Comparison of ENCODE assay signal across 29 mouse cellular contexts in genomic region chr9:13465358-13466020, GRCm38 (mm10). TPM values are rescaled to one million over a fixed set of nuclear protein-coding genes. Genes with fewer than 3 reads are reported as not detected.
A peak's percentile ranks its signal among the peaks of the same experiment; 100 is the strongest.
DNase-seq lines count a peak whose midpoint lies in the region; ATAC-seq and TF ChIP-seq lines count a peak whose summit lies in the region.
"Had no signal": no experiment of that assay in that cellular context is flagged by ENCODE, and none has a peak within 500 bp of the region (broad histone marks: within the 10 kb centered on the region; RNA-seq: fewer than 3 reads in every experiment).

No protein-coding gene starts in this region.

- DNase-seq in heart, adult 11 months = peak; percentile 70
- no peak for DNase-seq in heart, postnatal 14 days
- DNase-seq in lung, postnatal 0 days (ENCODE audit: low spot score) = no peak
- DNase-seq in lung, adult 2 months = no peak
- no peak for DNase-seq in limb, embryonic 10.5 days (ENCODE audit: low spot score)
- DNase-seq in kidney, postnatal 10 days = no peak
- DNase-seq: adrenal gland, postnatal 10 days; cerebellum, adult 2 months; cerebellum, postnatal 25 days; gastrocnemius, postnatal 14 days; kidney, adult 11 months; layer of hippocampus, postnatal 36 days; lung, embryonic 14.5 days; midbrain, embryonic 14.5 days had no signal

- H3K4me1 ChIP-seq in lung, postnatal 0 days (ENCODE audit: insufficient read depth, low read depth, low read length) = peaks cover 9% of the 10 kb centered on the region; the same call in 1 of the 2 replicates
- H3K4me1 ChIP-seq in lung, adult 2 months (ENCODE audit: control insufficient read depth, insufficient read depth, low read length) = peaks cover 23% of the 10 kb centered on the region
- peaks cover 32% of the 10 kb centered on the region for H3K4me1 ChIP-seq in limb, embryonic 10.5 days

- WGBS in lung, postnatal 0 days = 48% methylated on average over 4 of the region's 4 CpGs
- WGBS in lung, adult 2 months = 51% methylated on average over 4 of the region's 4 CpGs
- WGBS in limb, embryonic 10.5 days = 74% methylated on average over 4 of the region's 4 CpGs

- peak overlapping the region; percentile 34; the same call in 1 of the 2 replicates for H3K27ac ChIP-seq in lung, postnatal 0 days (ENCODE audit: low read length)
- H3K27ac ChIP-seq in limb, embryonic 10.5 days = peak overlapping the region; percentile 14; the same call in 1 of the 2 replicates
- H3K27ac ChIP-seq: embryonic facial prominence, embryonic 13.5 days; forebrain, embryonic 12.5 days; heart, embryonic 15.5 days; hindbrain, postnatal 0 days; kidney, postnatal 0 days; limb, embryonic 12.5 days; neural tube, embryonic 13.5 days had no signal

- H3K27me3 ChIP-seq in lung, postnatal 0 days (replicated peaks; ENCODE audit: insufficient read depth, low read length) = no peaks in the 10 kb centered on the region
- no peaks in the 10 kb centered on the region for H3K27me3 ChIP-seq in limb, embryonic 10.5 days (ENCODE audit: low read depth, poor library complexity, severe bottlenecking)
- H3K27me3 ChIP-seq: embryonic facial prominence, embryonic 13.5 days; forebrain, embryonic 12.5 days; heart, embryonic 15.5 days; limb, embryonic 12.5 days; neural tube, embryonic 13.5 days had no signal

- no peak for ATAC-seq in lung, postnatal 0 days
- ATAC-seq in CD4-positive, CD25-positive, alpha-beta regulatory T cell, adult 4 months = peak; percentile 19
- no peak for ATAC-seq in granulocyte monocyte progenitor cell, adult 5-6 weeks (replicated peaks; ENCODE audit: poor library complexity, severe bottlenecking)
- ATAC-seq: hindbrain, postnatal 0 days had no signal

- TF ChIP-seq CTCF in lung, postnatal 0 days (IDR thresholded peaks at IDR 0.05) = no peak
- no peak for TF ChIP-seq CTCF in lung, adult 2 months (IDR thresholded peaks at IDR 0.05; ENCODE audit: insufficient read depth, low read length)

- intact Hi-C loops in heart, postnatal 14 days (cut with DNase I) = no loop called here

- TF ChIP-seq EP300 in lung, postnatal 0 days (IDR thresholded peaks at IDR 0.05) = no peak

- no peak for TF ChIP-seq POLR2A in lung, adult 2 months (IDR thresholded peaks at IDR 0.05; ENCODE audit: borderline replicate concordance, extremely low read depth, low read depth, low read length)

- no peak overlapping the region for H3K4me2 ChIP-seq in lung, postnatal 0 days (replicated peaks; ENCODE audit: low read depth, low read length)
- H3K4me2 ChIP-seq: embryonic facial prominence, embryonic 13.5 days; forebrain, embryonic 12.5 days; heart, embryonic 15.5 days; limb, embryonic 12.5 days; liver, embryonic 11.5 days; lung, embryonic 14.5 days; neural tube, embryonic 13.5 days had no signal

- H3K9ac ChIP-seq in lung, postnatal 0 days (replicated peaks; ENCODE audit: low read depth) = no peak overlapping the region
- H3K9ac ChIP-seq: embryonic facial prominence, embryonic 13.5 days; forebrain, embryonic 12.5 days; heart, embryonic 15.5 days; limb, embryonic 12.5 days; lung, embryonic 14.5 days; neural tube, embryonic 13.5 days had no signal

- H3K9me3 ChIP-seq in lung, postnatal 0 days (ENCODE audit: low read length) = no peaks in the 10 kb centered on the region
- H3K9me3 ChIP-seq in limb, embryonic 10.5 days (replicated peaks) = no peaks in the 10 kb centered on the region
- H3K9me3 ChIP-seq: embryonic facial prominence, embryonic 13.5 days; forebrain, embryonic 12.5 days; heart, embryonic 15.5 days; limb, embryonic 12.5 days; neural tube, embryonic 13.5 days had no signal

- H3K4me3 ChIP-seq in lung, postnatal 0 days (ENCODE audit: low read depth, low read length) = no peak overlapping the region
- no peak overlapping the region for H3K4me3 ChIP-seq in lung, adult 2 months (replicated peaks; ENCODE audit: extremely low read depth, low read depth, low read length)
- H3K4me3 ChIP-seq in limb, embryonic 10.5 days = no peak overlapping the region
- H3K4me3 ChIP-seq: embryonic facial prominence, embryonic 13.5 days; erythroblast, embryonic 14.5 days; forebrain, embryonic 12.5 days; heart, embryonic 15.5 days; limb, embryonic 12.5 days; neural tube, embryonic 13.5 days had no signal

- no peaks in the 10 kb centered on the region for H3K36me3 ChIP-seq in lung, postnatal 0 days (ENCODE audit: insufficient read depth, low read length)
- no peaks in the 10 kb centered on the region for H3K36me3 ChIP-seq in limb, embryonic 10.5 days
- H3K36me3 ChIP-seq: embryonic facial prominence, embryonic 13.5 days; forebrain, embryonic 12.5 days; heart, embryonic 15.5 days; limb, embryonic 12.5 days; neural tube, embryonic 13.5 days had no signal

RNA-seq across cellular contexts. Expression of gene Gm17571, which starts 18.9 kb away (rescaled TPM):
- total RNA-seq in heart, postnatal 14 days (2021) = not detected
- not detected in 2 replicates for polyA plus RNA-seq in lung, postnatal 0 days (2015; fragmentation: Nextera tagmentation; extraction: Ambion mirVana)
- polyA plus RNA-seq in lung, adult 2 months (2012; rRNA removed) = not detected in 2 replicates
- polyA plus RNA-seq in CD4-positive, CD25-positive, alpha-beta regulatory T cell, adult 4 months (2017; shearing (Covaris generic)) = not detected
- polyA plus RNA-seq in limb, embryonic 10.5 days (2016; fragmentation: Nextera tagmentation; extraction: Ambion mirVana) = not detected in 2 replicates
- total RNA-seq in granulocyte monocyte progenitor cell, adult 5-6 weeks (2014; fragmentation: Nextera tagmentation) = not detected in 2 replicates
- not detected in 2 replicates for total RNA-seq in granulocyte monocyte progenitor cell, adult 5-6 weeks (2017)
- total RNA-seq: adrenal gland, postnatal 10 days; gastrocnemius, postnatal 14 days; hindbrain, postnatal 0 days; layer of hippocampus, postnatal 36 days; left cerebral cortex, postnatal 10 days; megakaryocyte-erythroid progenitor cell, adult 5-6 weeks had no signal
- polyA plus RNA-seq: cerebellum, adult 2 months; embryonic facial prominence, embryonic 13.5 days; erythroblast, embryonic 14.5 days; forebrain, embryonic 12.5 days; frontal cortex, adult 2 months; heart, embryonic 15.5 days; hindbrain, embryonic 11.5 days; hindbrain, postnatal 0 days; kidney, postnatal 0 days; limb, embryonic 12.5 days; liver, embryonic 11.5 days; lung, embryonic 14.5 days; midbrain, embryonic 14.5 days; neural tube, embryonic 13.5 days had no signal
